Mouse (Mus musculus): ENCODE data around the gene Bscl2.
A peak's percentile ranks its signal among the peaks of the same experiment; 100 is the strongest.

DNA sequence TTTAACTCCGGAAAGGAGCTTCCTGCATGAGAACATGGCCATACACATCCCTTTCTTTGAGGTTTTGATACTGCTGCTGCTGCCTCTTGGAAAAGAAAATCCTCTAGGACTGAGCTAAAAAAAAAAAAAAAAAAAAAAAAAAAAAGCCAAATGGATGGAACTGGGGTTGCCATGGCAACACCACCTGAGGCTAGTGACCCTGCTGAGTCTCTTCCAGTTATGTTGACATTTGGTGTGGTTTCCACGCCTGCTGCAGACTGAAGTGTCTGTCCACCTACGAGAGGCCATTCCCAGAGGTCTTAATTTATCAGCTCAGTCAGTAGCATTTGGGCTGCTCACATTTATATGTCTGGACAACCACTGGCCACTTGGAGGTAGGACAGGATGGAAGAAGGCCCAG, 48.7 kb upstream of the Bscl2 start:
- peak; percentile 21; the same call in 1 of the 3 replicates for TF ChIP-seq TAL1 (IDR thresholded peaks at IDR 0.05; ENCODE audit: low read length)
- TF ChIP-seq GATA1 (IDR thresholded peaks at IDR 0.05; ENCODE audit: low read length): no peak

All from erythroblast, embryonic 14.5 days (primary cell).